Mouse (Mus musculus) liver, embryonic 14.5 days (tissue): ENCODE results near the gene Adgrb2. TPM values are rescaled to one million over a fixed set of nuclear protein-coding genes. Genes with fewer than 3 reads are reported as not detected.

Experiments
- ATAC-seq: fragments of 200-750 bp; cut with Nextera tagmentation; 2 replicates; pipeline ENCODE4 v1.8.0; 2017; ENCODE audit warnings: moderate number of reproducible peaks, mild to moderate bottlenecking, moderate library complexity; ENCODE audit not compliant: insufficient read depth
- DNase-seq, 3 experiments: peaks; one replicate each; pipeline ENCODE4 v3.0.0-alpha.2; 2012 to 2013; ENCODE audit warnings: low read depth in 3 of 3, low spot score in 3 of 3
- H3K27ac ChIP-seq: fragments of 300-500 bp; sonication (generic); 2 replicates; pipeline ENCODE4 v1.5.1; 2014; ENCODE audit warnings: moderate library complexity, mild to moderate bottlenecking, control low read depth, inconsistent platforms
- H3K27me3 ChIP-seq: fragments of 300-500 bp; sonication (generic); 2 replicates; pipeline ENCODE4 v1.6.1; 2014; ENCODE audit warnings: mild to moderate bottlenecking, low read length, moderate library complexity; ENCODE audit not compliant: control insufficient read depth, insufficient read depth
- H3K36me3 ChIP-seq: fragments of 300-500 bp; sonication (generic); replicated peaks from 2 replicates; pipeline ENCODE4 v1.6.1; 2014; ENCODE audit warnings: low read depth; ENCODE audit not compliant: control insufficient read depth, insufficient read depth
- H3K4me1 ChIP-seq, 2 experiments: fragments of 200-500 bp in 1 of 2; fragments of 300-500 bp in 1 of 2; sonication (generic) in 1 of 2; replicated peaks; 2 replicates each; pipeline ENCODE4 v1.6.1; 2012 to 2014; ENCODE audit warnings: antibody characterized with exemption in 1 of 2, inconsistent platforms in 1 of 2, low read length in 1 of 2; ENCODE audit not compliant: control insufficient read depth in 2 of 2, insufficient read depth in 2 of 2
- H3K4me2 ChIP-seq: fragments of 300-500 bp; sonication (generic); 2 replicates; pipeline ENCODE4 v1.6.1; 2014; ENCODE audit warnings: low read depth, mild to moderate bottlenecking, control low read depth, moderate library complexity
- H3K4me3 ChIP-seq, 2 experiments: fragments of 200-500 bp in 1 of 2; fragments of 300-500 bp in 1 of 2; sonication (generic) in 1 of 2; 2 replicates each; pipeline ENCODE4 v1.5.1; 2012 to 2014; ENCODE audit warnings: low read depth in 2 of 2, low read length in 2 of 2, mild to moderate bottlenecking in 2 of 2, control low read depth in 1 of 2, inconsistent platforms in 1 of 2, moderate library complexity in 1 of 2; ENCODE audit not compliant: insufficient read depth in 1 of 2
- H3K9ac ChIP-seq: fragments of 300-500 bp; sonication (generic); replicated peaks from 2 replicates; pipeline ENCODE4 v1.6.1; 2014; ENCODE audit warnings: mild to moderate bottlenecking, control low read depth, moderate library complexity
- H3K9me3 ChIP-seq: fragments of 300-500 bp; sonication (generic); 2 replicates; pipeline ENCODE4 v1.6.1; 2016; ENCODE audit warnings: low read length, mixed read lengths; ENCODE audit not compliant: control insufficient read depth
- CTCF ChIP-seq: IDR thresholded peaks from 2 replicates; pipeline ENCODE4 v1.5.1; 2016; ENCODE audit warnings: antibody characterized with exemption, low read depth, control low read depth
- EP300 ChIP-seq: IDR thresholded peaks from 2 replicates; pipeline ENCODE4 v1.6.1; 2016; ENCODE audit warnings: antibody characterized with exemption, low read depth
- WGBS: fragments of 180-500 bp; shearing (Covaris S2); extraction: QIAGEN DNeasy Blood & Tissue Kit; methylation state at CpG from one replicate; pipeline ENCODE4 v1.1.7; 2014; ENCODE audit not compliant: insufficient replicate concordance; 5-methylcytosine and 5-hydroxymethylcytosine counted together
- polyA plus RNA-seq, 2 experiments: library from polyadenylated mRNA; depleted of rRNA in 1 of 2; stranded (reverse) in 1 of 2; unstranded in 1 of 2; fragments of >200 nt; fragmentation: Nextera tagmentation in 1 of 2; extraction: Ambion mirVana in 1 of 2; gene quantifications; 2 replicates each; pipeline versions ENCODE4 v1.2.1 to v1.2.3; 2012 to 2014

Gene Adgrb2
- polyA plus RNA-seq, 2 experiments, result 0.15 to 0.22 TPM

DNA sequence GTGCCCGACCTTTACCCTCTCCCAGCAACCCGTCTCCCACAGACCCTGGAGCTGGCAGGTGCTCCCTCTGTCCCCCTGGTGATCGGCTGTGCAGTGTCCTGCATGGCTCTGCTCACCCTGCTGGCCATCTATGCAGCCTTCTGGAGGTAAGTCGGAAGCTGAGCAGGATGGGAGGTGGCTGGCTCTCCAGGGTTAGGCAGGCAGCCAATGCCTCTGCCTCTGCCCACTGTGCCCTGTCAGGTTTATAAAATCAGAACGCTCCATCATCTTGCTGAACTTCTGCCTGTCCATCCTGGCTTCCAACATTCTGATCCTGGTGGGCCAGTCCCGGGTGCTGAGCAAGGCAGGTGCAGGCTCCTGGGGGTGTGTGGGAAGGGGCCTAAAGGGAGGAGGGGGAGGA is 27.6 kb downstream of the Adgrb2 start:
- H3K4me1 ChIP-seq, result no peaks in the 10 kb centered on the region
- 62% methylated on average over 6 of the region's 6 CpGs for WGBS
- H3K4me3 ChIP-seq, result no peak overlapping the region
- DNase-seq (no peak), ATAC-seq (no peak)
- no peaks in the 10 kb centered on the region for H3K9me3 ChIP-seq
- H3K9ac ChIP-seq, result no peak overlapping the region
- no peaks in the 10 kb centered on the region for H3K36me3 ChIP-seq
- H3K4me2 ChIP-seq, result no peak overlapping the region
- H3K27ac ChIP-seq, result no peak overlapping the region
- H3K27me3 ChIP-seq, result peaks cover 4% of the 10 kb centered on the region; the same call in 1 of the 2 replicates
- TF ChIP-seq CTCF, result no peak
- TF ChIP-seq EP300, result no peak

DNA sequence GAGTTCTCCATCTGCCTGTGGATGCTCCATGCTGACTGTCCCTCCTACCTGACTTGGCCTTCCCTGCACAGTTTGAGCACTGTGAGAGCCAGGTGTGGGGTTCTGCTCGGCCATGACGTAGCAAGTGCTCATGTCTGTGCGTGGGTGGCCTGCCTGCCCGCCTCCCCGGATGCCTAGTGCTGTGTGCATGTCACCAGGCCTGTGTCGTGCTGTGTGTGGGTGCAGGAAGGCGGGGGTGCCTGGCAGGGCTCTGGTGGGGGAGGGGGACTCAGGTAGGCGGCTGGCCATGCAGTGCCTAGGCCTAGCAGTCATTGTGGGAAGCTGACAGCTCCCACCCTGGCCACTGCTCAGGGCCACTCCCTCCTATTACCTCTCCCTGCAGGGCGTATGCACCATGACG is 28.4 kb downstream of the Adgrb2 start:
- H3K27me3 ChIP-seq, result no peaks in the 10 kb centered on the region
- no peak overlapping the region for H3K9ac ChIP-seq
- no peaks in the 10 kb centered on the region for H3K4me1 ChIP-seq
- no peaks in the 10 kb centered on the region for H3K36me3 ChIP-seq
- no peak overlapping the region for H3K27ac ChIP-seq
- TF ChIP-seq EP300, result no peak
- no peak for TF ChIP-seq CTCF
- DNase-seq (no peak), ATAC-seq (no peak)
- no peaks in the 10 kb centered on the region for H3K9me3 ChIP-seq
- H3K4me3 ChIP-seq, result no peak overlapping the region
- no peak overlapping the region for H3K4me2 ChIP-seq
- WGBS, result 51% methylated on average over 10 of the region's 10 CpGs

DNA sequence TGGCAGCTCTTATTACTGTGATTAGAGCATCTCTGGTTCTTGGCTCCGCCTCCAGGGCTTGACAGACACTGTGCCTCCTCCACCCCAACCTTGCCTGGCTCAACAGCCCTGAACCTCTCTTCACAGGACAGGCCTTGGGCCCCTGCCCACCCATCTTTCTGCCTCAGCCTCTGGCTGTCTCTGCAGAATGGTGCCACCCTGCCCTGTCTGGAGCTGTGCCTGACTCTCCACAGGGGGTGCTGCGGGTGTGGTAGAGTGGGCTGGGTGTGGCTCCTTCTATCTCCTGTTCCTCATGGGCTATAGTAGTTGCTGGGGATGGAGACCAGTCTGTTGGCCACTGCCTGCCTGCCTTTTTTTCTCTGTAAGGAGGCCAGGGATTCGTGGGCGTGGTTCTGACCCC is 31.3 kb downstream of the Adgrb2 start:
- H3K9me3 ChIP-seq, result no peaks in the 10 kb centered on the region
- H3K27me3 ChIP-seq, result no peaks in the 10 kb centered on the region
- no peak for TF ChIP-seq EP300
- peak; percentile 14; the same call in 1 of the 2 replicates for TF ChIP-seq CTCF
- 41% methylated on average over 4 of the region's 4 CpGs for WGBS
- no peak overlapping the region for H3K9ac ChIP-seq
- H3K4me1 ChIP-seq, result no peaks in the 10 kb centered on the region
- no peaks in the 10 kb centered on the region for H3K36me3 ChIP-seq
- no peak overlapping the region for H3K27ac ChIP-seq
- no peak overlapping the region for H3K4me2 ChIP-seq
- ATAC-seq, result no peak
- DNase-seq, result no peak
- H3K4me3 ChIP-seq, result no peak overlapping the region

DNA sequence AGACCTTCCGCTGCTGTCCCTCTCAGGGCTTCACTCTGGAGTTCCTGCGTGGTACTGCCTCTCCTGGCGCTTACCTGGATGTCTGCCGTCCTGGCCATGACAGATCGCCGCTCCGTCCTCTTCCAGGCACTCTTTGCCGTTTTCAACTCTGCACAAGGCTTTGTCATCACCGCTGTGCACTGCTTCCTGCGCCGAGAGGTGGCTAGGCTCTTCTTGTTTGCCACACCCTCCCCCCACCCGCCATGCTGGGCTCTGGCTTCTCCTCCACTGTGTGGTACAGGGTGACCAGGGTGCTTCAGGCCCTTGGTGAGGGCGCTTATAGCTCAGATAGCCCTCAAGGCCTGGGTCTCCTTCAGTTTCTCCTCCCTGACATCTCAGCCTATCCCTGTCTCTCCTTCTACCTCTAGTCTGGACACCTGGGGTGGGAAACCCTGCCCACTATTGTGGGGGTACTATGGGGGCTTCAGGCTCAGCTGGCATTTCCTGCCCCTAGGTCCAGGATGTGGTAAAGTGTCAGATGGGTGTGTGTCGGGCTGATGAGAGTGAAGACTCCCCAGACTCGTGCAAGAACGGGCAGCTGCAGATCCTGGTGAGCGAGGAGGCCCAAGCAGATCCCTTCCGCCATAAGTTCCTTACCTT is 32.5 kb downstream of the Adgrb2 start:
- H3K4me2 ChIP-seq, result no peak overlapping the region
- H3K4me3 ChIP-seq, result no peak overlapping the region
- TF ChIP-seq EP300, result no peak
- TF ChIP-seq CTCF, result no peak
- no peaks in the 10 kb centered on the region for H3K4me1 ChIP-seq
- no peak overlapping the region for H3K9ac ChIP-seq
- no peaks in the 10 kb centered on the region for H3K9me3 ChIP-seq
- H3K27ac ChIP-seq, result no peak overlapping the region
- no peaks in the 10 kb centered on the region for H3K27me3 ChIP-seq
- DNase-seq, result no peak
- 52% methylated on average over 18 of the region's 18 CpGs for WGBS
- H3K36me3 ChIP-seq, result no peaks in the 10 kb centered on the region
- no peak for ATAC-seq

DNA sequence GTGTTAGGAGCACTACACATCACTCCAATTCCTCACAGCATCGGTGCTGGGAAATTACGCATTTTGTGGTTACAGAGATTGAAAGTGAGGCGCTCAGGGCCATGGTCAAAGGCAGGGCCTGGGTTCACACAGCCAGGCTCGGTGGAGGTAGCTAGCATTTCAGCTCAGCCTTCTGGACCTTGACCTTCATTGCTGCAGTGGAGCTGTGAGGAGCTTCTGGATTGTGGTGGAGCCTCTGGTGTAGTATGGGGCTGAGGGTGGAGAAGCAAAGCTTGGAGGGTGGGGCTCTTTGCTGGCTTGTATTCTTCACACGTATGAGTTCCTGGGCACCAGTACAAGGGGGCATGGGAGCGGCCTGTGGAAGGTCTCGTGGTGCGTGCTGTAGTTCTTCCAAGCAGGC is 38.3 kb downstream of the Adgrb2 start:
- H3K4me2 ChIP-seq, result no peak overlapping the region
- ATAC-seq (no peak), DNase-seq (no peak)
- H3K4me1 ChIP-seq, result no peaks in the 10 kb centered on the region
- H3K27ac ChIP-seq, result no peak overlapping the region
- TF ChIP-seq CTCF (no peak), EP300 (no peak)
- no peak overlapping the region for H3K9ac ChIP-seq
- WGBS, result 61% methylated on average over 8 of the region's 8 CpGs
- H3K27me3 ChIP-seq, result no peaks in the 10 kb centered on the region
- no peaks in the 10 kb centered on the region for H3K36me3 ChIP-seq
- H3K9me3 ChIP-seq, result no peaks in the 10 kb centered on the region
- no peak overlapping the region for H3K4me3 ChIP-seq
